Mouse (Mus musculus) 3134 (cell line): ENCODE data around the gene Eif4g1.
"Not testable (repeated sequence)": the region's sequence is repeated elsewhere in the genome, so short reads cannot be mapped to it uniquely, and the experiment has no call there.

ENCODE experiments used
- DNase-seq: peaks from one replicate; pipeline ENCODE4 v3.0.0-alpha.2; 2011; ENCODE audit warnings: low spot score; ENCODE audit not compliant: insufficient read length; ENCODE audit errors: extremely low read depth

Eif4g1 gene

GRCm38 (mm10) chr16:20668013-20668412 is at the start of gene Eif4g1:
Gene Eif4g1, plus strand, starts transcription at chr16:20668313.
- DNase-seq = not testable (repeated sequence)

- DNase-seq = peak; percentile 39
Measured at GRCm38 (mm10) chr16:20619541-20620398, 48.3 kb upstream of the Eif4g1 start.

GRCm38 (mm10) chr16:20620399-20620735 is 47.7 kb upstream of the Eif4g1 start:
- DNase-seq = no peak

GRCm38 (mm10) chr16:20620751-20621190 is 47.3 kb upstream of the Eif4g1 start:
- peak; percentile 68 for DNase-seq

GRCm38 (mm10) chr16:20621191-20621990 is 46.7 kb upstream of the Eif4g1 start, which contains the start of gene Camk2n2:
Gene Camk2n2, minus strand, starts transcription at chr16:20621287.
- peak; percentile 83 for DNase-seq

- peak; percentile 92 for DNase-seq
Measured at GRCm38 (mm10) chr16:20621991-20622685, 46.0 kb upstream of the Eif4g1 start.

- DNase-seq = no peak
Measured at GRCm38 (mm10) chr16:20623211-20623610, 44.9 kb upstream of the Eif4g1 start.

GRCm38 (mm10) chr16:20628871-20629391 is 39.2 kb upstream of the Eif4g1 start:
- no peak for DNase-seq

GRCm38 (mm10) chr16:20629731-20630634 is 38.1 kb upstream of the Eif4g1 start, which contains the start of gene Ece2:
Gene Ece2, plus strand, starts transcription at chr16:20629828.
- no peak for DNase-seq

- no peak for DNase-seq
Measured at GRCm38 (mm10) chr16:20637410-20637809, 30.7 kb upstream of the Eif4g1 start.

- DNase-seq = no peak
Measured at GRCm38 (mm10) chr16:20638367-20638766, 29.7 kb upstream of the Eif4g1 start.

- peak; percentile 51 for DNase-seq
Measured at GRCm38 (mm10) chr16:20642161-20642560, 26.0 kb upstream of the Eif4g1 start.

- no peak for DNase-seq
Measured at GRCm38 (mm10) chr16:20643911-20644310, 24.2 kb upstream of the Eif4g1 start.

GRCm38 (mm10) chr16:20651076-20651946 is 16.8 kb upstream of the Eif4g1 start, which contains the start of gene Psmd2:
Gene Psmd2, plus strand, starts transcription at chr16:20651652.
- peak; percentile 95 for DNase-seq

GRCm38 (mm10) chr16:20651947-20652310 is 16.2 kb upstream of the Eif4g1 start:
- DNase-seq = no peak

GRCm38 (mm10) chr16:20653315-20653714 is 14.8 kb upstream of the Eif4g1 start:
- no peak for DNase-seq

GRCm38 (mm10) chr16:20657661-20658060 is 10.5 kb upstream of the Eif4g1 start:
- DNase-seq = no peak

GRCm38 (mm10) chr16:20670291-20670690 is 2.2 kb downstream of the Eif4g1 start:
- DNase-seq = no peak

- peak; percentile 40 for DNase-seq
Measured at GRCm38 (mm10) chr16:20671886-20672285, 3.8 kb downstream of the Eif4g1 start.
